ENCODE assay signal across 1 mouse cellular context in genomic region chr10:77671519-77671918, GRCm38 (mm10).
TF ChIP-seq lines count a peak whose summit lies in the region.

No protein-coding gene starts in this region.

TF ChIP-seq in MEL, 35 proteins besides CTCF, POLR2A, EP300 and RAD21 (continued from another document):
- TF ChIP-seq UBTF (IDR thresholded peaks at IDR 0.05; ENCODE audit: borderline replicate concordance, insufficient read depth, low read depth, low read length), result no peak
- no peak for TF ChIP-seq NELFE (IDR thresholded peaks at IDR 0.05; ENCODE audit: low read depth, low read length)
- no peak for TF ChIP-seq CHD1 (IDR thresholded peaks at IDR 0.05; ENCODE audit: low read depth, low read length)
- no peak for TF ChIP-seq E2F4 (IDR thresholded peaks at IDR 0.05; ENCODE audit: borderline replicate concordance, low read depth, low read length)
- TF ChIP-seq ZMIZ1 (IDR thresholded peaks at IDR 0.05; ENCODE audit: low read depth, low read length), result no peak
- peak; percentile 54 for TF ChIP-seq TAL1 (IDR thresholded peaks at IDR 0.05; ENCODE audit: low read length)
- TF ChIP-seq ZKSCAN1 (IDR thresholded peaks at IDR 0.05; ENCODE audit: low read depth, low read length), result no peak
- TF ChIP-seq USF2 (IDR thresholded peaks at IDR 0.05; ENCODE audit: borderline replicate concordance in 1 of 2, insufficient read depth in 1 of 2, low read depth in 1 of 2, low read length in 2 of 2), result no peak
- TF ChIP-seq POLR2AphosphoS2 (IDR thresholded peaks at IDR 0.05; ENCODE audit: low read length), result no peak
- TF ChIP-seq MYB (IDR thresholded peaks at IDR 0.05; ENCODE audit: low read depth, low read length), result no peak
- TF ChIP-seq MAFK (IDR thresholded peaks at IDR 0.05; ENCODE audit: borderline replicate concordance, low read depth, low read length), result no peak
- peak; percentile 97 for TF ChIP-seq GATA1 (IDR thresholded peaks at IDR 0.05; ENCODE audit: low read depth, low read length)
- peak; percentile 33; the same call in 1 of the 2 replicates for TF ChIP-seq HCFC1 (IDR thresholded peaks at IDR 0.05; ENCODE audit: low read depth, low read length)
- peak; percentile 76 for TF ChIP-seq RCOR1 (IDR thresholded peaks at IDR 0.05; ENCODE audit: low read depth, low read length)
- peak; percentile 72 for TF ChIP-seq TCF12 (IDR thresholded peaks at IDR 0.05; ENCODE audit: low read depth, low read length)
- no peak for TF ChIP-seq POLR2AphosphoS5 (IDR thresholded peaks at IDR 0.05; ENCODE audit: borderline replicate concordance, low read depth, low read length)
- no peak for TF ChIP-seq ZC3H11A (IDR thresholded peaks at IDR 0.05; ENCODE audit: low read depth, low read length)
- no peak for TF ChIP-seq GABPA (IDR thresholded peaks at IDR 0.05; ENCODE audit: low read depth, low read length)
- TF ChIP-seq MXI1 (IDR thresholded peaks at IDR 0.05; ENCODE audit: low read depth, low read length), result no peak
- TF ChIP-seq MYC (IDR thresholded peaks at IDR 0.05; ENCODE audit: low read depth, low read length), result peak; percentile 34; the same call in 1 of the 2 replicates
- TF ChIP-seq NRF1 (IDR thresholded peaks at IDR 0.05; ENCODE audit: insufficient read depth, low read depth, low read length, poor library complexity, severe bottlenecking), result no peak
- no peak for TF ChIP-seq USF1 (IDR thresholded peaks at IDR 0.05; ENCODE audit: low read depth, low read length)
- TF ChIP-seq ELF1 (IDR thresholded peaks at IDR 0.05; ENCODE audit: low read depth, low read length), result peak; percentile 73
